Mouse (Mus musculus) ES-E14 (cell line): Measurements from ENCODE around the gene Fry. TPM values are rescaled to one million over a fixed set of nuclear protein-coding genes. Genes with fewer than 3 reads are reported as not detected.

Experiments
- DNase-seq: peaks from one replicate; pipeline ENCODE4 v3.0.0-alpha.2; 2013; ENCODE audit warnings: low read depth, low spot score
- H3K27ac ChIP-seq: 2 replicates; pipeline ENCODE4 v1.5.1; 2012; ENCODE audit warnings: low read depth, mild to moderate bottlenecking, low read length, moderate library complexity, mixed read lengths; ENCODE audit not compliant: poor library complexity, insufficient read depth, severe bottlenecking
- H3K36me3 ChIP-seq: 2 replicates; pipeline ENCODE4 v1.6.1; 2012; ENCODE audit warnings: mild to moderate bottlenecking, low read length, moderate library complexity, mixed read lengths; ENCODE audit not compliant: control insufficient read depth, poor library complexity, insufficient read depth, severe bottlenecking
- H3K4me1 ChIP-seq, 2 experiments: fragments of 150-350 bp in 1 of 2; sonication (generic) in 1 of 2; 2 replicates each; pipeline ENCODE4 v1.6.1; 2012; ENCODE audit warnings: low read length in 2 of 2, mild to moderate bottlenecking in 1 of 2, mixed read lengths in 1 of 2; ENCODE audit not compliant: control insufficient read depth in 2 of 2, insufficient read depth in 2 of 2, poor library complexity in 1 of 2
- H3K4me3 ChIP-seq, 2 experiments: fragments of 150-350 bp in 1 of 2; sonication (generic) in 1 of 2; 2 replicates each; pipeline ENCODE4 v1.5.1; 2012; ENCODE audit warnings: low read length in 2 of 2, low read depth in 1 of 2, mild to moderate bottlenecking in 1 of 2, mixed read lengths in 1 of 2; ENCODE audit not compliant: insufficient read depth in 1 of 2, poor library complexity in 1 of 2, severe bottlenecking in 1 of 2
- H3K9ac ChIP-seq: 2 replicates; pipeline ENCODE4 v1.6.1; 2012; ENCODE audit warnings: low read depth, mild to moderate bottlenecking, low read length, mixed read lengths; ENCODE audit not compliant: poor library complexity, insufficient read depth, severe bottlenecking
- H3K9me3 ChIP-seq: fragments of 150-350 bp; sonication (generic); 2 replicates; pipeline ENCODE4 v1.6.1; 2012; ENCODE audit warnings: low read depth, mild to moderate bottlenecking, low read length; ENCODE audit not compliant: control insufficient read depth, insufficient read depth
- CHD2 ChIP-seq: IDR thresholded peaks from 2 replicates; pipeline ENCODE4 v1.6.1; 2014; ENCODE audit warnings: mild to moderate bottlenecking, low read depth, low read length, inconsistent platforms
- HCFC1 ChIP-seq: IDR thresholded peaks from 2 replicates; pipeline ENCODE4 v1.6.1; 2012; ENCODE audit warnings: low read length, inconsistent platforms, borderline replicate concordance; ENCODE audit not compliant: insufficient read depth
- MAFK ChIP-seq: IDR thresholded peaks from 2 replicates; pipeline ENCODE4 v1.6.1; 2014; ENCODE audit warnings: mild to moderate bottlenecking, low read depth, low read length, inconsistent platforms; ENCODE audit not compliant: insufficient read depth
- ZC3H11A ChIP-seq: IDR thresholded peaks from 2 replicates; pipeline ENCODE4 v1.6.1; 2012; ENCODE audit warnings: low read depth, mild to moderate bottlenecking, inconsistent platforms, low read length, borderline replicate concordance
- ZNF384 ChIP-seq: IDR thresholded peaks from 2 replicates; pipeline ENCODE4 v1.6.1; 2012; ENCODE audit warnings: low read depth, low read length, inconsistent platforms
- in situ Hi-C, 2 experiments: fragments of 600-800 bp; cut with MboI; formaldehyde crosslinking; loops; one replicate each; pipeline ENCODE4 v1.15.1; 2025; ENCODE audit warnings: low sequenced_read_pairs in 2 of 2, inconsistent platforms in 1 of 2; ENCODE audit not compliant: unreplicated experiment in 2 of 2
- total RNA-seq: library from RNA; depleted of rRNA; stranded (reverse); fragments of 300-350 nt; gene quantifications from 2 replicates; pipeline ENCODE4 v1.2.3, GENCODE M21; 2012

Fry gene
- total RNA-seq, 1 experiment: 8.4 TPM

GRCm38 (mm10) chr5:150402832-150403447 is 284.5 kb downstream of the Fry start:
- DNase-seq: peak; percentile 62
- TF ChIP-seq HCFC1 (no peak), CHD2 (no peak), MAFK (no peak), ZC3H11A (no peak), ZNF384 (no peak)
- H3K9me3 ChIP-seq: no peaks in the 10 kb centered on the region
- H3K36me3 ChIP-seq: no peaks in the 10 kb centered on the region
- in situ Hi-C loops: no loop called here
- peak overlapping the region; percentile 75 to 77 for H3K4me3 ChIP-seq
- H3K9ac ChIP-seq: peak overlapping the region; percentile 89
- H3K27ac ChIP-seq: no peak overlapping the region
- no peaks in the 10 kb centered on the region for H3K4me1 ChIP-seq

- Histone ChIP-seq H3K9ac (no peak overlapping the region), H3K27ac (no peak overlapping the region), H3K9me3 (no peaks in the 10 kb centered on the region), H3K4me1 (0 out of 4 replicates have a peak, but pooled peaks cover 0 to 2% of the 10 kb centered on the region in 2 experiments), H3K4me3 (no peak overlapping the region), H3K36me3 (no peaks in the 10 kb centered on the region)
- DNase-seq: no peak
- in situ Hi-C loops: no loop called here
- TF ChIP-seq ZNF384 (no peak), HCFC1 (no peak), MAFK (no peak), CHD2 (no peak), ZC3H11A (no peak)
Measured at GRCm38 (mm10) chr5:150404867-150405266, 286.4 kb downstream of the Fry start.

- no peak overlapping the region for H3K27ac ChIP-seq
- H3K4me1 ChIP-seq: 0 out of 4 replicates have a peak, but pooled peaks cover 0 to 2% of the 10 kb centered on the region in 2 experiments
- DNase-seq: peak; percentile 34
- H3K9ac ChIP-seq: 0 out of 2 replicates have a peak overlapping the region, but pooled peaks have one; percentile 12
- no peaks in the 10 kb centered on the region for H3K36me3 ChIP-seq
- TF ChIP-seq ZC3H11A: no peak
- TF ChIP-seq CHD2: no peak
- TF ChIP-seq ZNF384: no peak
- TF ChIP-seq MAFK: no peak
- no peak for TF ChIP-seq HCFC1
- in situ Hi-C loops: no loop called here
- peak overlapping the region; percentile 28 to 46; a peak in 3 of 4 replicates for H3K4me3 ChIP-seq
- no peaks in the 10 kb centered on the region for H3K9me3 ChIP-seq
Measured at GRCm38 (mm10) chr5:150408979-150409378, 290.5 kb downstream of the Fry start.

GRCm38 (mm10) chr5:150409451-150410045 is 291.1 kb downstream of the Fry start:
- Histone ChIP-seq H3K36me3 (no peaks in the 10 kb centered on the region; the same call in 1 of the 2 replicates), H3K27ac (no peak overlapping the region), H3K9me3 (no peaks in the 10 kb centered on the region), H3K9ac (no peak overlapping the region), H3K4me1 (0 out of 4 replicates have a peak, but pooled peaks cover 0 to 2% of the 10 kb centered on the region in 2 experiments), H3K4me3 (peak overlapping the region in 1 of 2 experiments; percentile 46; a peak in 1 of 4 replicates)
- no peak for TF ChIP-seq MAFK
- no peak for TF ChIP-seq ZNF384
- TF ChIP-seq ZC3H11A: no peak
- no peak for TF ChIP-seq HCFC1
- TF ChIP-seq CHD2: no peak
- no peak for DNase-seq
- in situ Hi-C loops: no loop called here
